Mouse (Mus musculus) stomach, postnatal 0 days (tissue): ENCODE measurements at regions not wholly inside any gene's neighbourhood (a gene's known extent, or its start where the extent isn't known, plus 50 kb on each side); places are given as distances from the start of the nearest gene placed in this dataset.

Experiments used
- ATAC-seq: fragments of 200-750 bp; cut with Nextera tagmentation; 2 replicates; pipeline ENCODE4 v1.8.0; 2017; ENCODE audit not compliant: low FRiP score, low TSS enrichment
- DNase-seq: peaks from one replicate; pipeline ENCODE4 v3.0.0-alpha.2; 2016; ENCODE audit warnings: low spot score
- H3K27ac ChIP-seq: fragments of 300-500 bp; sonication (generic); replicated peaks from 2 replicates; pipeline ENCODE4 v1.5.1; 2014; ENCODE audit warnings: mild to moderate bottlenecking, control low read depth
- H3K27me3 ChIP-seq: fragments of 300-500 bp; sonication (generic); 2 replicates; pipeline ENCODE4 v1.6.1; 2014; ENCODE audit warnings: low read length; ENCODE audit not compliant: control insufficient read depth, insufficient read depth
- H3K36me3 ChIP-seq: fragments of 300-500 bp; sonication (generic); 2 replicates; pipeline ENCODE4 v1.6.1; 2014; ENCODE audit warnings: low read length, mixed read lengths; ENCODE audit not compliant: control insufficient read depth, insufficient read depth
- H3K4me1 ChIP-seq: fragments of 300-500 bp; sonication (generic); replicated peaks from 2 replicates; pipeline ENCODE4 v1.6.1; 2014; ENCODE audit warnings: antibody characterized with exemption; ENCODE audit not compliant: control insufficient read depth, insufficient read depth
- H3K4me2 ChIP-seq: fragments of 300-500 bp; sonication (generic); replicated peaks from 2 replicates; pipeline ENCODE4 v1.6.1; 2014; ENCODE audit warnings: low read depth, mild to moderate bottlenecking, control low read depth, moderate library complexity
- H3K4me3 ChIP-seq: fragments of 300-500 bp; sonication (generic); 2 replicates; pipeline ENCODE4 v1.5.1; 2014; ENCODE audit warnings: low read depth, low read length, control low read depth
- H3K9ac ChIP-seq: fragments of 300-500 bp; sonication (generic); 2 replicates; pipeline ENCODE4 v1.6.1; 2014; ENCODE audit warnings: mild to moderate bottlenecking, low read length, control low read depth, mixed read lengths
- H3K9me3 ChIP-seq: fragments of 300-500 bp; sonication (generic); 2 replicates; pipeline ENCODE4 v1.6.1; 2016; ENCODE audit warnings: low read length; ENCODE audit not compliant: control insufficient read depth
- CTCF ChIP-seq: IDR thresholded peaks from 2 replicates; pipeline ENCODE4 v1.5.1; 2016; ENCODE audit warnings: antibody characterized with exemption, low read depth, mild to moderate bottlenecking, moderate library complexity
- EP300 ChIP-seq: optimal IDR thresholded peaks from 2 replicates; pipeline ENCODE3; 2016; ENCODE audit warnings: antibody characterized with exemption
- WGBS: fragments of 180-500 bp; shearing (Covaris S2); extraction: QIAGEN DNeasy Blood & Tissue Kit; methylation state at CpG from one replicate; pipeline ENCODE4 v1.1.7; 2014; 5-methylcytosine and 5-hydroxymethylcytosine counted together

DNA sequence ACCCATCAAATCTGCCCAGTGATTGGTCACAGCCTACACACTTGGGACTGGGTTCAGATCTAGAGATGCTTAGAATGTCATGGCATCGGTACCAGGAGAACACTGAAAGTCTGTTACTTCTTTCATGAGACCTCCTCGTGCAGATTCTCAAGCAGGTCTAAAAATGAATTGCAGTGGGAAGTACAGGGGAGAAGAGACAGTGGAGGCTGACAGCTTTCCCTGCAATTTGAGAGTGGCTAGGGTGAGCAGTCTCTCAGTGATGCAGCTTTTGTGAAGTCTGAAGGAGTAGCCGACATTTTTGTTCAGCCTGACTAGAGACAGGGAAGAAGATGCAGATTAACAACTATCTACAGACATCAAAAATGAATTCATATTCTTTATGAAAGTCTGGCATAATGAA lies 112.5 kb downstream of the Fam198b start:
- ATAC-seq = no peak
- H3K4me2 ChIP-seq = no peak overlapping the region
- H3K36me3 ChIP-seq = no peaks in the 10 kb centered on the region
- WGBS = 67% methylated on average over 3 of the region's 3 CpGs
- H3K4me3 ChIP-seq = no peak overlapping the region
- H3K27ac ChIP-seq = no peak overlapping the region
- TF ChIP-seq EP300 (no peak), CTCF (no peak)
- no peaks in the 10 kb centered on the region for H3K4me1 ChIP-seq
- H3K9ac ChIP-seq = no peak overlapping the region
- no peak for DNase-seq
- H3K9me3 ChIP-seq = no peaks in the 10 kb centered on the region
- H3K27me3 ChIP-seq = no peaks in the 10 kb centered on the region

DNA sequence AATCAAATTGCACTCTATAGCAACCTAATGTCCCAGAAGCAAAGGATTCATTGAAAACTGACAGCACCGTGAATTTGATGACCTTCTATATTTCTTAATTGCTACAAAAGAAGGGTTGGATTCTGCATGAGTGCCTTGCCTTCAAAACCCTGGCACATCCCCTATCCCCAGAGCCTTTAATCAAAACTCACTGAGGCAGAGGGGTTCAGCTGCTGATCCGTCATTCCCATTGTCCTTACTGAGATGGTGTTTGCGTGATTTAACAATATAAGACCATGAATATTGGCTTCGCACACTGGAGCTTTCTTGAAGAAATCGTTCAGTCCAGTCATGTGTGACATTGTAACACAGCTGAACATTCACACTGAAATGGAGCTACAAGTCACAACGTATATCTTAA lies 118.0 kb downstream of the Fam198b start:
- TF ChIP-seq EP300 (no peak), CTCF (no peak)
- Histone ChIP-seq H3K9me3 (no peaks in the 10 kb centered on the region), H3K4me2 (no peak overlapping the region), H3K27ac (no peak overlapping the region), H3K36me3 (no peaks in the 10 kb centered on the region), H3K9ac (no peak overlapping the region), H3K4me1 (no peaks in the 10 kb centered on the region), H3K27me3 (no peaks in the 10 kb centered on the region), H3K4me3 (no peak overlapping the region)
- ATAC-seq = no peak
- no peak for DNase-seq
- 82% methylated on average over 6 of the region's 6 CpGs for WGBS

DNA sequence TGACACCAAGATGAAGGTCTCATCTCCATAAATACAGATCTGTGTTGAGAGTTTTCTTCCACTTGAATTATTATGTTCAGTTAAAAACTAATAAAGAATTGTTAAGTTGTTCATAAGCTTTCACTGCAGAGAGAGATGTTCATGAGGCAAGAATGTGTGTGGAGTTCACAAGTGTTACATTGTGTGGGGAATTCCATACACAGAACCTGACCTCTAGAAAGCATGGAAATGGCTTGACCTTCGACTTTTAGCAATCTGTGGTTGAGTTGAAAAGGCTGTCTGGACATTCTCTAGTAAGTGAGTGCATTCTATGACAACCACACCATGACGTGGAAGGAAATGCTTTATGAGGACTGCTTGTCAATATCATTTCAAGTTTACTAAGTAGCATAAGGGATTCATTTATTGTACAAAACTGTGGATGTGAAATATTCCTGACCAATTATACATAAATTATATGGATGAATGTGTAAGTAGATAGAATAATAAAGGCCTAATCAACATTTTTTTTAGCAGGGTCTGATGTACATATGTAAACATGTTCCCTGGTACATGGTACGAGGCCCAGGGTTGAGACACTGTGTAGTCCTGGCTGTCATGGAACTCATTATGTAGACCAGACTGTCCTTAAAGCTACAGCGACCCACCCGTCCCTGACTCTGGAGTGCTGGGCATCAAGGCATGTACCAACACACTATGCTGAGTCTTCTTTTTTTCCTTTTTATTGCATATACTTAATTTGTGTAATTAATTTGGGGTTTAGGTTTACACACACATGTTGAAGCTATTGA lies 119.2 kb downstream of the Fam198b start:
- no peak overlapping the region for H3K4me3 ChIP-seq
- no peak overlapping the region for H3K9ac ChIP-seq
- TF ChIP-seq CTCF (no peak), EP300 (no peak)
- WGBS = 67% methylated on average over 5 of the region's 5 CpGs
- no peak overlapping the region for H3K4me2 ChIP-seq
- ATAC-seq (no peak), DNase-seq (no peak)
- no peaks in the 10 kb centered on the region for H3K36me3 ChIP-seq
- no peaks in the 10 kb centered on the region for H3K27me3 ChIP-seq
- H3K27ac ChIP-seq = no peak overlapping the region
- H3K4me1 ChIP-seq = no peaks in the 10 kb centered on the region
- no peaks in the 10 kb centered on the region for H3K9me3 ChIP-seq

DNA sequence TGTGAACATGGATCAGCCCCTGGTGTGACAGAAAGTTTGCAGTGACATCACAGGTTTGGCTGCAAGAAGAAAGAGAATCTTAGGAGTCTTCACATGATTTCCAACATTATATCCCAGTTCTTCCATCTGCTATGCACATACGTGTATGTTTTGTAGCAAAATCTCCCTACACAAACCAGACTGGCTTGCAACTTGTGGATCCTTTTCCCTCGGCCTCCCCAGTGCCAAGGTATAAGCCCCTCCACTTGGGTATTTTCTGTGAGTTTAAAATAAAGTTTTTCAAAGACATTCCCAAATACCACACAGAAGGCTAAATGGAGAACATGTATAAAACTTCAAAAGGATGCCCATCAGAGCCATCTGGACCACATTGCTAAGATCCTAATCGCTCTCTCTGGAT lies 120.2 kb downstream of the Fam198b start:
- Histone ChIP-seq H3K36me3 (no peaks in the 10 kb centered on the region), H3K4me3 (no peak overlapping the region), H3K4me2 (no peak overlapping the region), H3K9ac (no peak overlapping the region), H3K4me1 (no peaks in the 10 kb centered on the region), H3K9me3 (no peaks in the 10 kb centered on the region), H3K27ac (no peak overlapping the region), H3K27me3 (no peaks in the 10 kb centered on the region)
- DNase-seq = no peak
- WGBS = 72% methylated on average over 3 of the region's 3 CpGs
- TF ChIP-seq EP300 (no peak), CTCF (no peak)
- no peak for ATAC-seq

DNA sequence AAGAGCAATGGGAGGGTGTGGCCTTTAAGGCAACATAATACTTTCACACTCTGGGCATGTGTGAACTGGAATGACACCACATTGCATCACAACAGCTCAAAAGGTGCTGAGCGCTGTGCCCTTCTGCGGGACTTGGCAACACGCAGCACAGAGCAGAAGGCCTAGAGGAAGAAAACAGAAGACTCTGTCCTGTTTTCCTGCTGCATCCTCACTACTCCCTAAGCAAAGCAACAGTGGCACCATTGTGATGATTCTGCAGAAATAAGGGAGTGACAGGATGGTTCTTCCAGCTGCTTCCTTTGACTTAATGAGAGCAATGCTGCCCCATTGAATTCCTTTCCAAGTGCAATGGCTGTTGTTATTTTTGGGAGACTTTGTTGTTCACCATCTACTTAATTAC lies 120.6 kb downstream of the Fam198b start:
- ATAC-seq (no peak), DNase-seq (no peak)
- H3K4me3 ChIP-seq = no peak overlapping the region
- no peak overlapping the region for H3K9ac ChIP-seq
- 54% methylated on average over 3 of the region's 3 CpGs for WGBS
- H3K36me3 ChIP-seq = no peaks in the 10 kb centered on the region
- no peaks in the 10 kb centered on the region for H3K27me3 ChIP-seq
- H3K27ac ChIP-seq = no peak overlapping the region
- H3K4me2 ChIP-seq = no peak overlapping the region
- no peaks in the 10 kb centered on the region for H3K9me3 ChIP-seq
- H3K4me1 ChIP-seq = no peaks in the 10 kb centered on the region
- TF ChIP-seq EP300 (no peak), CTCF (no peak)

DNA sequence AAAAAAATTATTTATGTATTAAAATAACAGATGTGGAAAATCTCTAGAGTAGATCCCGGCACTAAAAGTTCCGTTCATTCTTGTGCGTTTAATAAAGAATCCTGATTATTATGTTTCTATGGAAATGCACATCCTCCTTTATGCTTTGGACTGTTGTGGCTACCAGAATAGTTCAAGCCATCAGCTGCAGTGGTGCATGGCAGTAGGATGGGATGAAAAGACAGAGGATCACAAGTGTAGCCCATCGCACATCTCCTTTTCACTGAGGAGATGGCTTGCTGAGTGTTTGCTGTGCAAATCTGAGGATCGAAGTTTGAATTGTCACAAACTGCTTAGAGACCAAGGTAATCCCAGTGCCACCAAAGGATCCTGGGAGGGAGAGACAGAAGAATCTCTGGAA lies 121.0 kb downstream of the Fam198b start:
- 74% methylated on average over 5 of the region's 5 CpGs for WGBS
- Histone ChIP-seq H3K9me3 (no peaks in the 10 kb centered on the region), H3K27me3 (no peaks in the 10 kb centered on the region), H3K27ac (no peak overlapping the region), H3K36me3 (no peaks in the 10 kb centered on the region), H3K4me1 (no peaks in the 10 kb centered on the region), H3K4me3 (no peak overlapping the region), H3K4me2 (no peak overlapping the region), H3K9ac (no peak overlapping the region)
- DNase-seq (no peak), ATAC-seq (no peak)
- no peak for TF ChIP-seq CTCF
- TF ChIP-seq EP300 = no peak
